Mouse (Mus musculus): ENCODE results near the gene Hdac8. TPM values are rescaled to one million over a fixed set of nuclear protein-coding genes. Genes with fewer than 3 reads are reported as not detected.
A peak's percentile ranks its signal among the peaks of the same experiment; 100 is the strongest.

Hdac8 gene
- polyA plus RNA-seq, 1 experiment from 2014 or later = 4.2 TPM

GRCm38 (mm10) chrX:102318782-102319181 lies 186.4 kb downstream of the Hdac8 start:
- no peaks in the 10 kb centered on the region for H3K4me1 ChIP-seq (ENCODE audit: control insufficient read depth, insufficient read depth, low read length)
- H3K4me2 ChIP-seq (ENCODE audit: low read depth, low read length) = no peak overlapping the region
- ATAC-seq (replicated peaks; ENCODE audit: insufficient number of reproducible peaks, low FRiP score, low TSS enrichment, low read depth) (no peak), DNase-seq (ENCODE audit: low spot score) (no peak)
- no peaks in the 10 kb centered on the region for H3K36me3 ChIP-seq (replicated peaks; ENCODE audit: control insufficient read depth, insufficient read depth, low read depth, low read length)
- H3K27me3 ChIP-seq (ENCODE audit: control insufficient read depth, insufficient read depth, low read length) = no peaks in the 10 kb centered on the region; the same call in 1 of the 2 replicates
- 81% methylated on average over 5 of the region's 5 CpGs for WGBS
- H3K9ac ChIP-seq (replicated peaks; ENCODE audit: low read length) = no peak overlapping the region
- H3K27ac ChIP-seq (replicated peaks; ENCODE audit: low read depth, low read length) = no peak overlapping the region
- H3K4me3 ChIP-seq (ENCODE audit: low read depth, low read length) = no peak overlapping the region
- no peaks in the 10 kb centered on the region for H3K9me3 ChIP-seq (replicated peaks; ENCODE audit: control insufficient read depth, low read length)

- no peaks in the 10 kb centered on the region for H3K9me3 ChIP-seq (replicated peaks; ENCODE audit: control insufficient read depth, low read length)
- ATAC-seq (replicated peaks; ENCODE audit: insufficient number of reproducible peaks, low FRiP score, low TSS enrichment, low read depth) = no peak
- no peak overlapping the region for H3K27ac ChIP-seq (replicated peaks; ENCODE audit: low read depth, low read length)
- no peak for DNase-seq (ENCODE audit: low spot score)
- no peaks in the 10 kb centered on the region for H3K4me1 ChIP-seq (ENCODE audit: control insufficient read depth, insufficient read depth, low read length)
- H3K27me3 ChIP-seq (ENCODE audit: control insufficient read depth, insufficient read depth, low read length) = no peaks in the 10 kb centered on the region
- WGBS = 78% methylated on average over 3 of the region's 3 CpGs
- no peaks in the 10 kb centered on the region for H3K36me3 ChIP-seq (replicated peaks; ENCODE audit: control insufficient read depth, insufficient read depth, low read depth, low read length)
- H3K4me3 ChIP-seq (ENCODE audit: low read depth, low read length) = no peak overlapping the region
- H3K4me2 ChIP-seq (ENCODE audit: low read depth, low read length) = no peak overlapping the region
- no peak overlapping the region for H3K9ac ChIP-seq (replicated peaks; ENCODE audit: low read length)
Observed at GRCm38 (mm10) chrX:102311119-102311518, 194.0 kb downstream of the Hdac8 start.

- H3K4me2 ChIP-seq (ENCODE audit: low read depth, low read length) = no peak overlapping the region
- no peaks in the 10 kb centered on the region for H3K27me3 ChIP-seq (ENCODE audit: control insufficient read depth, insufficient read depth, low read length)
- no peaks in the 10 kb centered on the region for H3K36me3 ChIP-seq (replicated peaks; ENCODE audit: control insufficient read depth, insufficient read depth, low read depth, low read length)
- H3K27ac ChIP-seq (replicated peaks; ENCODE audit: low read depth, low read length) = no peak overlapping the region
- ATAC-seq (replicated peaks; ENCODE audit: insufficient number of reproducible peaks, low FRiP score, low TSS enrichment, low read depth) (no peak), DNase-seq (ENCODE audit: low spot score) (peak; percentile 54)
- 38% methylated on average over 5 of the region's 5 CpGs for WGBS
- no peak overlapping the region for H3K9ac ChIP-seq (replicated peaks; ENCODE audit: low read length)
- H3K9me3 ChIP-seq (replicated peaks; ENCODE audit: control insufficient read depth, low read length) = no peaks in the 10 kb centered on the region
- H3K4me3 ChIP-seq (ENCODE audit: low read depth, low read length) = no peak overlapping the region
- no peaks in the 10 kb centered on the region for H3K4me1 ChIP-seq (ENCODE audit: control insufficient read depth, insufficient read depth, low read length)
Observed at GRCm38 (mm10) chrX:102307511-102307910, 197.6 kb downstream of the Hdac8 start.

- ATAC-seq (replicated peaks; ENCODE audit: insufficient number of reproducible peaks, low FRiP score, low TSS enrichment, low read depth) = no peak
- no peak overlapping the region for H3K27ac ChIP-seq (replicated peaks; ENCODE audit: low read depth, low read length)
- 63% methylated on average over 4 of the region's 4 CpGs for WGBS
Observed at GRCm38 (mm10) chrX:102305806-102306205, 199.4 kb downstream of the Hdac8 start.

GRCm38 (mm10) chrX:102304914-102305313 lies 200.2 kb downstream of the Hdac8 start:
- H3K9me3 ChIP-seq (replicated peaks; ENCODE audit: control insufficient read depth, low read length) = no peaks in the 10 kb centered on the region
- no peak overlapping the region for H3K4me3 ChIP-seq (ENCODE audit: low read depth, low read length)
- no peak overlapping the region for H3K4me2 ChIP-seq (ENCODE audit: low read depth, low read length)
- WGBS = 60% methylated on average over 4 of the region's 4 CpGs
- no peaks in the 10 kb centered on the region for H3K36me3 ChIP-seq (replicated peaks; ENCODE audit: control insufficient read depth, insufficient read depth, low read depth, low read length)
- no peaks in the 10 kb centered on the region for H3K4me1 ChIP-seq (ENCODE audit: control insufficient read depth, insufficient read depth, low read length)
- ATAC-seq (replicated peaks; ENCODE audit: insufficient number of reproducible peaks, low FRiP score, low TSS enrichment, low read depth) = no peak
- no peak overlapping the region for H3K9ac ChIP-seq (replicated peaks; ENCODE audit: low read length)
- H3K27ac ChIP-seq (replicated peaks; ENCODE audit: low read depth, low read length) = no peak overlapping the region
- no peaks in the 10 kb centered on the region for H3K27me3 ChIP-seq (ENCODE audit: control insufficient read depth, insufficient read depth, low read length)
- no peak for DNase-seq (ENCODE audit: low spot score)

More at GRCm38 (mm10) chrX:102305806-102306205, 199.4 kb downstream of the Hdac8 start:
- DNase-seq (ENCODE audit: low spot score) = no peak
- Histone ChIP-seq H3K4me3 (ENCODE audit: low read depth, low read length) (no peak overlapping the region), H3K36me3 (replicated peaks; ENCODE audit: control insufficient read depth, insufficient read depth, low read depth, low read length) (no peaks in the 10 kb centered on the region), H3K4me1 (ENCODE audit: control insufficient read depth, insufficient read depth, low read length) (no peaks in the 10 kb centered on the region), H3K9ac (replicated peaks; ENCODE audit: low read length) (no peak overlapping the region), H3K27me3 (ENCODE audit: control insufficient read depth, insufficient read depth, low read length) (no peaks in the 10 kb centered on the region), H3K9me3 (replicated peaks; ENCODE audit: control insufficient read depth, low read length) (no peaks in the 10 kb centered on the region), H3K4me2 (ENCODE audit: low read depth, low read length) (no peak overlapping the region)

- WGBS = 39% methylated on average over 3 of the region's 3 CpGs
- Histone ChIP-seq H3K9me3 (replicated peaks; ENCODE audit: control insufficient read depth, low read length) (no peaks in the 10 kb centered on the region), H3K4me2 (ENCODE audit: low read depth, low read length) (no peak overlapping the region), H3K4me3 (ENCODE audit: low read depth, low read length) (no peak overlapping the region), H3K27me3 (ENCODE audit: control insufficient read depth, insufficient read depth, low read length) (no peaks in the 10 kb centered on the region), H3K4me1 (ENCODE audit: control insufficient read depth, insufficient read depth, low read length) (no peaks in the 10 kb centered on the region), H3K9ac (replicated peaks; ENCODE audit: low read length) (no peak overlapping the region), H3K36me3 (replicated peaks; ENCODE audit: control insufficient read depth, insufficient read depth, low read depth, low read length) (no peaks in the 10 kb centered on the region), H3K27ac (replicated peaks; ENCODE audit: low read depth, low read length) (no peak overlapping the region)
- DNase-seq (ENCODE audit: low spot score) (peak; percentile 62), ATAC-seq (replicated peaks; ENCODE audit: insufficient number of reproducible peaks, low FRiP score, low TSS enrichment, low read depth) (peak; percentile 39; the same call in 1 of the 2 replicates)
Observed at GRCm38 (mm10) chrX:102302476-102302875, 202.7 kb downstream of the Hdac8 start.

- no peaks in the 10 kb centered on the region for H3K27me3 ChIP-seq (ENCODE audit: control insufficient read depth, insufficient read depth, low read length)
- 33% methylated on average over 3 of the region's 3 CpGs for WGBS
- no peak overlapping the region for H3K27ac ChIP-seq (replicated peaks; ENCODE audit: low read depth, low read length)
Observed at GRCm38 (mm10) chrX:102284889-102285288, 220.3 kb downstream of the Hdac8 start.

GRCm38 (mm10) chrX:102262620-102263345 lies 242.4 kb downstream of the Hdac8 start:
- Histone ChIP-seq H3K4me3 (ENCODE audit: low read depth, low read length) (no peak overlapping the region), H3K27me3 (ENCODE audit: control insufficient read depth, insufficient read depth, low read length) (no peaks in the 10 kb centered on the region), H3K9ac (replicated peaks; ENCODE audit: low read length) (no peak overlapping the region), H3K4me1 (ENCODE audit: control insufficient read depth, insufficient read depth, low read length) (no peaks in the 10 kb centered on the region), H3K9me3 (replicated peaks; ENCODE audit: control insufficient read depth, low read length) (no peaks in the 10 kb centered on the region), H3K36me3 (replicated peaks; ENCODE audit: control insufficient read depth, insufficient read depth, low read depth, low read length) (no peaks in the 10 kb centered on the region), H3K27ac (replicated peaks; ENCODE audit: low read depth, low read length) (no peak overlapping the region), H3K4me2 (ENCODE audit: low read depth, low read length) (no peak overlapping the region)
- ATAC-seq (replicated peaks; ENCODE audit: insufficient number of reproducible peaks, low FRiP score, low TSS enrichment, low read depth) (no peak), DNase-seq (ENCODE audit: low spot score) (no peak)
- WGBS = 82% methylated on average over 14 of the region's 14 CpGs

More at GRCm38 (mm10) chrX:102284889-102285288, 220.3 kb downstream of the Hdac8 start:
- Histone ChIP-seq H3K36me3 (replicated peaks; ENCODE audit: control insufficient read depth, insufficient read depth, low read depth, low read length) (no peaks in the 10 kb centered on the region), H3K4me1 (ENCODE audit: control insufficient read depth, insufficient read depth, low read length) (no peaks in the 10 kb centered on the region; the same call in 1 of the 2 replicates), H3K9me3 (replicated peaks; ENCODE audit: control insufficient read depth, low read length) (no peaks in the 10 kb centered on the region), H3K4me3 (ENCODE audit: low read depth, low read length) (no peak overlapping the region), H3K9ac (replicated peaks; ENCODE audit: low read length) (no peak overlapping the region), H3K4me2 (ENCODE audit: low read depth, low read length) (no peak overlapping the region)
- DNase-seq (ENCODE audit: low spot score) (peak; percentile 67), ATAC-seq (replicated peaks; ENCODE audit: insufficient number of reproducible peaks, low FRiP score, low TSS enrichment, low read depth) (no peak)
